Mouse (Mus musculus): ENCODE measurements at regions not wholly inside any gene's neighbourhood (a gene's known extent, or its start where the extent isn't known, plus 50 kb on each side); places are given as distances from the start of the nearest gene placed in this dataset.

DNA sequence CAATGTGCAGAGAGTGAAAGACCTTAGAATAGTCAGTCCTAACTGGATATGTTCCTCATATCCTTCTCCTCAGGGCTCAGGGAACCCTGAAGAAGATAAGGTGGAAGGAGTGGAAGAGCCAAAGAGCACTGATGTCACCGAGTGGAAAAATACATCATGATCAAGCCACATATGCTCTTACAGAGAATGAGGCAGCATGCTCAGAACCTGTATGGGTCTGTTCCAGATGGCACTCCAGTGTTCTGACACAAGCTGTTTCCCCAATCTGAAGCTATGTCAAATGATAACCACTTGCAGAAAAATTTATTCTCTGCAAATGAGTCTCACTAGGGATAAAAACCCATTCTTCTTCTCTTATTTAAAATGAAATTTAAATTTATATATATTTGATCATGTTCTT is 572.6 kb upstream of the Robo2 start:
- Histone ChIP-seq H3K27me3 (ENCODE audit: control insufficient read depth, insufficient read depth, low read length) (no peaks in the 10 kb centered on the region), H3K9me3 (ENCODE audit: control insufficient read depth, low read length) (no peaks in the 10 kb centered on the region), H3K4me1 (replicated peaks; ENCODE audit: control insufficient read depth in 2 of 2, insufficient read depth in 2 of 2, low read length in 1 of 2) (no peaks in the 10 kb centered on the region), H3K9ac (replicated peaks) (no peak overlapping the region), H3K36me3 (replicated peaks; ENCODE audit: control insufficient read depth, insufficient read depth, low read depth) (no peaks in the 10 kb centered on the region), H3K4me2 (ENCODE audit: low read depth) (no peak overlapping the region), H3K27ac (no peak overlapping the region), H3K4me3 (ENCODE audit: insufficient read depth in 1 of 2, low read depth in 2 of 2, low read length in 2 of 2) (no peak overlapping the region)
- TF ChIP-seq CTCF (IDR thresholded peaks at IDR 0.05; ENCODE audit: low read depth) (no peak), EP300 (IDR thresholded peaks at IDR 0.05; ENCODE audit: low read depth) (no peak)
- 63% methylated on average over 1 of the region's 1 CpGs for WGBS (ENCODE audit: insufficient replicate concordance)
- DNase-seq (ENCODE audit: low read depth in 3 of 3, low spot score in 3 of 3): no peak
- no peak for ATAC-seq (ENCODE audit: insufficient read depth)

DNA sequence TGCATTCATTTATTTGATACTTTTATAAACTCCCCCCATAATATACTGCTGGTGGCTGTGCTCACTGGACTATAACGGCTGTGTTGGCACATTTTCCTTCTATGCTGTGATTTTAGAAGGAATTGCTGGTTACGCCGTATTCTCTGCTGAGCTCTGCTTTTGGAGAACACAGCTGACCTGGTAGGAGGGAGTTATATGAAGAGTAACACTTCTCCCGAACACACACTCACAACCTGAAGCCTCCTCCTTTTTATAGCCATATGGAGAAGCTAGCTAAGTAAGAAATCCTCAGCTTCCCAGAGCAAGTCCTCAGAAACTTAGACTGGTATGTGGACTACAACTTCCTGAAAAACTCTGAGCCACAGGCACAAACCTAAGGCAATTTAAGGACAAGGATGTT is 554.5 kb upstream of the Robo2 start:
- 73% methylated on average over 4 of the region's 4 CpGs for WGBS (ENCODE audit: insufficient replicate concordance)

DNA sequence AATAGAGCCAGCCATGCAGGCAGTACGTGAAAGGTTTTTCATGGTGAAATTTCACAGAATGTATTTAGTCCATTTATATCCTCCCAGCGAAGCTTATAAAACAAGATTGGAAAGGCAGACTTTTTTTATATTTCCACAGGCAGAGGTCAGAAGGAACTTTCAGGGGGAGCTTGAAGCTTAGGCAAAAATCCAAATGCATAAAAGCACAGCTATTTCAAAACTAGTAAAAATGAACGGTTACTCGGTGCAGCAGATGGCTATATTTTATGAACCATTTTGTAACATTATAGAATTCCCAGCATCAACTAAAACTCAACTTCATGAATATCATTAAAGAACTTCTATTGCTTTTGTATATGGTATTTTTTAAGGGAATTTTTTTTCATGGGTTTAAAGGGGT is 518.1 kb upstream of the Robo2 start:
- no peaks in the 10 kb centered on the region for H3K9me3 ChIP-seq (ENCODE audit: control insufficient read depth, low read length)
- H3K36me3 ChIP-seq (replicated peaks; ENCODE audit: control insufficient read depth, insufficient read depth, low read depth): no peaks in the 10 kb centered on the region
- no peak overlapping the region for H3K9ac ChIP-seq (replicated peaks)
- TF ChIP-seq EP300 (IDR thresholded peaks at IDR 0.05; ENCODE audit: low read depth): no peak
- TF ChIP-seq CTCF (IDR thresholded peaks at IDR 0.05; ENCODE audit: low read depth): no peak
- no peak overlapping the region for H3K4me3 ChIP-seq (ENCODE audit: insufficient read depth in 1 of 2, low read depth in 2 of 2, low read length in 2 of 2)
- H3K27ac ChIP-seq: no peak overlapping the region
- H3K27me3 ChIP-seq (ENCODE audit: control insufficient read depth, insufficient read depth, low read length): no peaks in the 10 kb centered on the region
- DNase-seq (ENCODE audit: low read depth in 3 of 3, low spot score in 3 of 3) (no peak), ATAC-seq (ENCODE audit: insufficient read depth) (no peak)
- H3K4me2 ChIP-seq (ENCODE audit: low read depth): no peak overlapping the region
- H3K4me1 ChIP-seq (replicated peaks; ENCODE audit: control insufficient read depth in 2 of 2, insufficient read depth in 2 of 2, low read length in 1 of 2): no peaks in the 10 kb centered on the region
- WGBS (ENCODE audit: insufficient replicate concordance): 75% methylated on average over 4 of the region's 4 CpGs

More for the DNA sequence above, 554.5 kb upstream of the Robo2 start:
- no peaks in the 10 kb centered on the region for H3K36me3 ChIP-seq (replicated peaks; ENCODE audit: control insufficient read depth, insufficient read depth, low read depth)
- no peak for DNase-seq (ENCODE audit: low read depth in 3 of 3, low spot score in 3 of 3)
- no peaks in the 10 kb centered on the region for H3K9me3 ChIP-seq (ENCODE audit: control insufficient read depth, low read length)
- no peak overlapping the region for H3K27ac ChIP-seq
- no peak for ATAC-seq (ENCODE audit: insufficient read depth)
- H3K4me3 ChIP-seq (ENCODE audit: insufficient read depth in 1 of 2, low read depth in 2 of 2, low read length in 2 of 2): no peak overlapping the region
- TF ChIP-seq EP300 (IDR thresholded peaks at IDR 0.05; ENCODE audit: low read depth) (no peak), CTCF (IDR thresholded peaks at IDR 0.05; ENCODE audit: low read depth) (no peak)
- H3K4me2 ChIP-seq (ENCODE audit: low read depth): no peak overlapping the region
- no peak overlapping the region for H3K9ac ChIP-seq (replicated peaks)
- H3K27me3 ChIP-seq (ENCODE audit: control insufficient read depth, insufficient read depth, low read length): no peaks in the 10 kb centered on the region
- no peaks in the 10 kb centered on the region for H3K4me1 ChIP-seq (replicated peaks; ENCODE audit: control insufficient read depth in 2 of 2, insufficient read depth in 2 of 2, low read length in 1 of 2)

DNA sequence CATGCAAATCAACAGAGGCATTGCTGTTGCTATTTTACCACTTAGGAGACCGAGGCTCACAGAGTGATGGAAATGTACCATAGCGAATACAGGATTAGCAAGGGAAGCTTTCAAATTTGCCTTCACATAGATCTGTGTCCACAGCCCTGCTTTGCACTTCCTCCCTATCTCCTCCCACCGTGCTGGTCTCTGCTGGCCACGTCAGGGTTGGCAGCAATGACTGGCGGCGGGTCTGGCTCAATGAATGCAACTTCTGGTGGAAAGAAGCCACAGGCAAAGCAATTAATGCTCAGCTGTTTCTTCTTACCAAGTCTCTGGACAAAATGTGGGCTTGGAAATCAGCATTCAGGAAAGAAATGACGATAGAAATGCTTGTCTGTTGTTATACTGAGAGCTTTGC is 489.2 kb upstream of the Robo2 start:
- Histone ChIP-seq H3K4me2 (ENCODE audit: low read depth) (no peak overlapping the region), H3K4me3 (ENCODE audit: insufficient read depth in 1 of 2, low read depth in 2 of 2, low read length in 2 of 2) (no peak overlapping the region), H3K27ac (no peak overlapping the region), H3K36me3 (replicated peaks; ENCODE audit: control insufficient read depth, insufficient read depth, low read depth) (no peaks in the 10 kb centered on the region), H3K4me1 (replicated peaks; ENCODE audit: control insufficient read depth in 2 of 2, insufficient read depth in 2 of 2, low read length in 1 of 2) (no peaks in the 10 kb centered on the region), H3K9me3 (ENCODE audit: control insufficient read depth, low read length) (no peaks in the 10 kb centered on the region), H3K27me3 (ENCODE audit: control insufficient read depth, insufficient read depth, low read length) (no peaks in the 10 kb centered on the region), H3K9ac (replicated peaks) (no peak overlapping the region)
- WGBS (ENCODE audit: insufficient replicate concordance): 10% methylated on average over 7 of the region's 7 CpGs
- no peak for DNase-seq (ENCODE audit: low read depth in 3 of 3, low spot score in 3 of 3)
- ATAC-seq (ENCODE audit: insufficient read depth): no peak
- TF ChIP-seq CTCF (IDR thresholded peaks at IDR 0.05; ENCODE audit: low read depth) (no peak), EP300 (IDR thresholded peaks at IDR 0.05; ENCODE audit: low read depth) (no peak)

- Histone ChIP-seq H3K9me3 (ENCODE audit: control insufficient read depth, low read length) (no peaks in the 10 kb centered on the region), H3K9ac (replicated peaks) (no peak overlapping the region), H3K4me3 (ENCODE audit: insufficient read depth in 1 of 2, low read depth in 2 of 2, low read length in 2 of 2) (no peak overlapping the region), H3K27ac (no peak overlapping the region), H3K27me3 (ENCODE audit: control insufficient read depth, insufficient read depth, low read length) (no peaks in the 10 kb centered on the region), H3K4me1 (replicated peaks; ENCODE audit: control insufficient read depth in 2 of 2, insufficient read depth in 2 of 2, low read length in 1 of 2) (no peaks in the 10 kb centered on the region), H3K36me3 (replicated peaks; ENCODE audit: control insufficient read depth, insufficient read depth, low read depth) (no peaks in the 10 kb centered on the region), H3K4me2 (ENCODE audit: low read depth) (no peak overlapping the region)
- WGBS (ENCODE audit: insufficient replicate concordance): 29% methylated on average over 1 of the region's 1 CpGs
- no peak for TF ChIP-seq CTCF (IDR thresholded peaks at IDR 0.05; ENCODE audit: low read depth)
- no peak for TF ChIP-seq EP300 (IDR thresholded peaks at IDR 0.05; ENCODE audit: low read depth)
- no peak for DNase-seq (ENCODE audit: low read depth in 3 of 3, low spot score in 3 of 3)
- ATAC-seq (ENCODE audit: insufficient read depth): no peak
Observed at GRCm38 (mm10) chr16:74887724-74888123, 476.1 kb upstream of the Robo2 start.
